Mouse (Mus musculus) lung, postnatal 0 days (tissue): ENCODE results near the gene Cdk4.

Experiments
- CTCF ChIP-seq: IDR thresholded peaks from 2 replicates; pipeline ENCODE4 v1.5.1; 2016; ENCODE audit warnings: antibody characterized with exemption, mild to moderate bottlenecking
- EP300 ChIP-seq: IDR thresholded peaks from 2 replicates; pipeline ENCODE4 v1.6.1; 2016; ENCODE audit warnings: antibody characterized with exemption, mild to moderate bottlenecking, control low read depth

DNA sequence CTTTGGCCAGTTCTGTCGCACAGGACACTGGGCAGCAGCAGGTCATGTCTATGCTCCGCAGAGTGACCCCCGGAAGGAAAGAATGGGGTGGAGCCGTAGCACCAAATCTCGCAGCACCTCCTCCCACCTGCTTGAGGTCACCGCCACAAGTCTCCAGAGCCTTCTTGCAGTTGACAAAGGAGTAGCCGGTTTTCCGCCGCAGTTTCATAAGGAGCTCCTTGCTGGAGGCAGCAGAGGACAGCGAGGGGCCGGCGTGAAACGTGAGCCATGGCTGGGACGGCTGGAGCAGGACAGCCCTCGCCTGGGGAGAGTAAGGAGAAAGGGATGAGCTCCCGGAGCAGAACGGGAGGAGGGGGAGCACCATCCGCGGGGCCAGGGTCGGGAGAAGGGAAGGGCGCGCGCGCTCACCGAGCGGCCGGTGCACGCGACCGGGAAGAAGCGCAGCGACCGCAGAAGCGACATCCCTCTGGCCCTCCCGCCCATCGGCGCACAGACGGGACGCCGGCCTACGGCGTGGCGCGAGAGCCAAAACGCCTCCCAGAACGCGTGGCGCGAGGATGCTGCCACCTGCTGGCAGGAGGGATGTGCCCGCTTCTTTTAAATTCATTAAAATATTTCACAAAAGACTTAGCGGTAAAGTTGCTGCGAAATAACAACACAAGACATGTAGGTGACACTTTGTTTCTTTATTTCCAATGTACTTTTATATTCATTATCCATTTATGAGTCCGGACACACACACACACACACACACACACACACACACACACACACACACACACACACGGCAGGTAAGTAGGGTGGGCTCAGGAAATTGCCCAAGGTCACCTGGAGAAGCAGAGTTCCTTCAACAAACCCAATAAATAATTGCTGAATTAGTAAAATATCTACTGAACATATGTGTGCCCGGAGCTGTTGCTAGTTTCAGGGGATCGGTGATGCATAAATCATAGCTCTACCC, 32.7 kb upstream of the Cdk4 start, which contains the start of gene Tsfm:
- TF ChIP-seq EP300 (no peak), CTCF (peak; percentile 97)
